Mouse (Mus musculus) splenic B cell, adult 2 months (primary cell): ENCODE measurements around the gene Hoxc9.

ENCODE experiments used
- DNase-seq: peaks from one replicate; pipeline ENCODE4 v3.0.0-alpha.2; 2011; ENCODE audit warnings: low read depth, low spot score
- H3K27me3 ChIP-seq: 2 replicates; pipeline ENCODE4 v1.6.1; 2012; ENCODE audit warnings: mild to moderate bottlenecking, low read length, moderate library complexity, mixed read lengths; ENCODE audit not compliant: control insufficient read depth, poor library complexity, insufficient read depth, severe bottlenecking
- H3K36me3 ChIP-seq: 2 replicates; pipeline ENCODE4 v1.6.1; 2012; ENCODE audit warnings: mild to moderate bottlenecking, low read length, moderate library complexity, mixed read lengths; ENCODE audit not compliant: control insufficient read depth, poor library complexity, insufficient read depth, severe bottlenecking

Hoxc9 gene

DNA sequence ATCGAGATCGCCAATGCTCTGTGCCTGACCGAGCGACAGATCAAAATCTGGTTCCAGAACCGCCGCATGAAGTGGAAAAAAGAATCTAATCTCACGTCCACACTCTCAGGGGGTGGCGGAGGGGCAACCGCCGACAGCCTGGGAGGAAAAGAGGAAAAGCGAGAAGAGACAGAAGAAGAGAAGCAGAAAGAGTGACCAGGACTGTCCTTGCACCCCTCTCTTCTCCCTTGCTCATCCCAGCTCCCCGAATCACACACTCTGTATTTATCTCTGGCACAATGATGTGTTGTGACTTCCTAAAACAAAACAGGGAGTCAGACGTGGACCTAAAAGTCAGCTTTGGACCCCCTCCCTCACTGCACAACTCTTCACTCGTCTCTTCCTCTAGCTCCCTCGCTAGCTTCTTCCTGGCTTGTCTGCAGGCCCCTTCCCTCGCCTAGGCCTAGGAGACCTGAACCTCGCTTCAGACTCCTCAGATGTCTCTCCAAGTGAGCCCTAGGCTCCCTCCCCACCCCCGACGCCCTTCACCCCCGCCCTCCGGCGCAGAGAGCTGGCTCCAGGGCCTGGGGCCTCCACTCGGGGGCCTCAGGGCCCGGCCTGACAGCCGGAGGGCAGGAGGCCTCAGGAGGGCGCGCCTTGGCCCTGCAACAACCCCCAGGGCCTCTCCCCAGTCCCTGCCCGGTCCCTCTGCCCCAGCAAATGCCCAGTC lies 34.8 kb downstream of the Hoxc9 start:
- Histone ChIP-seq H3K27me3 (no peaks in the 10 kb centered on the region; the same call in 1 of the 2 replicates), H3K36me3 (no peaks in the 10 kb centered on the region)
- DNase-seq = no peak

DNA sequence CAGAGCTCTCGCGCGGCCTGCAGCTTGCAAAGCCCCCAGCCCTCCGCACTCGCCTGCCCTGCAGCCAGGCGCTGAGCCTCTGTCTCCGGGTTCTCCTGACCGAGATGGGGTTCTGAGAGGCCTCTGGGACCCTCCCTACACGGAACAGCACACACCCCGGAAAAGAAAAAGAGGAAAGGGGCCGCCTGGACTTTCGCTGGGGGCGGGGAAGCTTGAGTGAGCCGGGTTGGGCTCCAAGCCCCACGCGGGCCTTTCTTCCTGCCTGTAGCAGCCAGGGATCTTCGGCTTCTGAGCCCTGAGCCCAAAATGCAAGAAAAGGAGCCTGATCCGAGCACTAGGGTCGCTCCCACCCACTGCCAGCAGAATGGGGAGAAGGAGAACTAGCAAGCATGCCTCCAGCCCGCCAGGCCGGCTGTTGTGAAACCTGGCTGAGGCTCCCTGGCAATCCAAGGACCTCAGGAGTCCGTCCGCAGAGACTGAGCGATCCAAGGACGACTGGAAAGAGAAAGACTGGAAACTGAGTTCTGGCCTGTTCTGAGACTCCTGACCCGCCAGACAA lies 35.8 kb downstream of the Hoxc9 start:
- no peaks in the 10 kb centered on the region; the same call in 1 of the 2 replicates for H3K27me3 ChIP-seq

DNA sequence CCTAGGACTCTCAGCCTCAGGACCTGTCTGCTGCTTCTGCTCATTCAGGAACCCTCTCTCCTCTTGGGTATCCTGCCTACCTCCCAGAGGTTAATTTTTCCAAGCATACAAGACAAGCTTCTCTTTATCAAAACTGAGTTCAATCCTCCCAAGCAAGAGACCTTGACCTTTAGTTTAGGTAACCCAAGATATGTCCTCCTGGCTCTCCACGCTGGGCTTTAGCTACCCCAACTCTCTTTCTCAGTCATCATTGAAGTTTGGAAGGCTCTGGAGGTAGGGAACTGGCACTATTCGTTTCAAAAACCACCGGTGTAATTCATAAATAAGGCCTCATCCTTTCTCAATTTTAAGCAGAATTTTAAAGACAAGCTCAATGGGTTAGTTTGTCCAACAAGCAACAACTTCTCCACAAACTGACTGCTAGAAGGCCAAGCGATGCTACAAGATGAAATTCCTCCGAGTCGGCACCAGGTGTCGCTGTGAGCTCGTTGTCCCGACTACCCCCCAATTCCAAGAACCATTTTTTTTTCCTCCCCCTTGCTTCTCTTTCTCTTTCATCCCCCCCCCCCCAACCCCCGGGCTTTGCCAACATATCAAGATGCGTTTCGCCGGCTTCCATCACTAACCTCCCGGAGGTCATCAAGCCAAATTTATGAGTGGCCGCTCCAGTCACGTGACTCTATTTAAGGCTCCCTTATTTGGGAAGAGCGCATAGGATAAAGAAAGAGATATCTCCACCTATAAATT lies 37.2 kb downstream of the Hoxc9 start:
- no peaks in the 10 kb centered on the region; the same call in 1 of the 2 replicates for H3K27me3 ChIP-seq
- peak; percentile 61 for DNase-seq
- no peaks in the 10 kb centered on the region for H3K36me3 ChIP-seq

More for the DNA sequence above, 35.8 kb downstream of the Hoxc9 start:
- H3K36me3 ChIP-seq = no peaks in the 10 kb centered on the region
- DNase-seq = no peak

DNA sequence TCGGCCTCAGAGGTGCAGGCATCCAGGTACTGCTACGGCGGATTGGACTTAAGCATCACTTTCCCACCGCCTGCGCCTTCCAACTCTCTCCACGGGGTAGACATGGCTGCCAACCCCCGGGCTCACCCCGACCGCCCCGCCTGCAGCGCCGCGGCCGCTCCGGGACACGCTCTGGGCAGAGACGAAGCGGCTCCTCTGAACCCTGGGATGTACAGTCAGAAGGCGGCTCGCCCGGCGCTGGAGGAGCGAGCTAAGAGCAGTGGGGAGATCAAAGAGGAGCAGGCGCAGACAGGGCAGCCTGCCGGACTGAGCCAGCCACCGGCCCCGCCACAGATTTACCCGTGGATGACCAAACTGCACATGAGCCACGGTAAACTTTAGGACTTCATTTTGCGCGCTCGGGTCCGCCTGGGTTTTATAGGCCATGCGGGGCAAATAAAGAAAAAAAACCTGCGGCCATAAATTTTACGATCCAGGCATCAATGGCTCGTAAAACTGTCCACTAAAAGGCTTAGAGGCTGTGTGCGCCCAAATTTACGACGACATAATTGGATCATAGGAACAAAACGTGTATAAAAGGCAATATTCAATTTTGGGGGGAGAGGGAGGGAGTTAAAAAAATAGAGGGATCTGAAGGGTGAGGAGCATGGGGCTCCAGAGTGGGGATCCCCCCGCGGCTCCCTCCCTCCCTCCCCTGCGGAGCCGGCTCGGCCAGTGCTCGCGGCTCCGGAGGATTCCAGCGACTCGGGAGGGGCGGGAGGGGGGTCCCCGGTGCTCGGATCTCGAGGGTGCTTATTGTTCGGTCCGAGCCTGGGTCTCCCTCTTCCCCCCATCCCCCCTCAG lies 38.1 kb downstream of the Hoxc9 start:
- H3K27me3 ChIP-seq = no peaks in the 10 kb centered on the region; the same call in 1 of the 2 replicates
- no peak for DNase-seq
- no peaks in the 10 kb centered on the region for H3K36me3 ChIP-seq

DNA sequence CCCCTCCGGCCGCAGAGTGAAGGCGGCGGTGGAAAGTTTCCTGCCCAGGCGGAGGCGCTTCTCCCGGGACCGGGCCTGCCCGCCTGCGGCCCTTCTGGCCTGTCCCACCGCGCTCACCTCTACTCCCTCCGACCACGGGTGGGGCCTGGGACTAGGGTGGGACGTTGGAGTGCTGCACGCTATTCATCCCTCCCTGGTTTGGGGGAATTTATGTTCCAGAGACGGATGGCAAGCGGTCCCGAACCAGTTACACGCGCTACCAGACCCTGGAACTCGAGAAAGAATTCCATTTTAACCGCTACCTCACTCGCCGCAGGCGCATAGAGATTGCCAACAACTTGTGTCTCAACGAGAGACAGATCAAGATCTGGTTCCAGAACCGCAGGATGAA lies 38.8 kb downstream of the Hoxc9 start:
- no peak for DNase-seq
- Histone ChIP-seq H3K36me3 (no peaks in the 10 kb centered on the region), H3K27me3 (no peaks in the 10 kb centered on the region; the same call in 1 of the 2 replicates)

DNA sequence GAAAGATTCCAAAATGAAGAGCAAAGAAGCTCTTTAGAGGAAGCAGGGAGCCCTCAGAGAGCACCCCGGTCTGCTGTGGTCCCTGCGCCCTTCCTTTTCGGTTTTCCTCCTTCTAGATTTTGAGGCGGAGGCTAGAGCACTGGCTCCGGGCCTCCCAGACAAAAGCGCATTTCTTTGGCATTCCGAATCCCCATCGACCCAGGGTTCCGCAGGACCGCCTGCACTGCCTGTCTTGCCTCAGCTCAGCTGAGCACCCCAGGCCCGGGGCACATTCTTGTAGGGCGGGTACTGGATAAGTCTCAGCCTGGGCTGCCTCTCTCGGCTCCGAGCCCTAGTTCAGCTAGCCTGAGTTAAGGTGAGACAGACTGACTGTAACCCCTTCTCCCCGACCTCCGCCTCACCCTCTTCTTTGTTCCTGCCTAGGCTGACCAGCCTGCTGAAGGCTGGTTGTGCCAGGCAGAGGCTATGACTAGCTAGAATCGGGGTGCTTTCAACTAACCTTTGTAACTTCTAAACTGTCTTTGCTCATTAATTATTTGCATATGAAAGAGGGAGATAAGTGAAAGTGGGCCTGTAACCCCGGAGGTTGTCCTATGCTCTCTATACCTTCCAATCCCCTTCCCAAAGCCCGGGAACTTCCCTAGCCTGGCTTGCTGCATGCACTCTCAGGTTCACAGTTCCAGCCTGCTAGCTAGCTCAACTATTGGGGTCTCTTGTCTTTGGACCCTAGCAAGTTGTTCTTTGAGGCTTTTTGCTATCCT lies 39.3 kb downstream of the Hoxc9 start:
- H3K27me3 ChIP-seq = no peaks in the 10 kb centered on the region; the same call in 1 of the 2 replicates
- H3K36me3 ChIP-seq = no peaks in the 10 kb centered on the region
- no peak for DNase-seq

DNA sequence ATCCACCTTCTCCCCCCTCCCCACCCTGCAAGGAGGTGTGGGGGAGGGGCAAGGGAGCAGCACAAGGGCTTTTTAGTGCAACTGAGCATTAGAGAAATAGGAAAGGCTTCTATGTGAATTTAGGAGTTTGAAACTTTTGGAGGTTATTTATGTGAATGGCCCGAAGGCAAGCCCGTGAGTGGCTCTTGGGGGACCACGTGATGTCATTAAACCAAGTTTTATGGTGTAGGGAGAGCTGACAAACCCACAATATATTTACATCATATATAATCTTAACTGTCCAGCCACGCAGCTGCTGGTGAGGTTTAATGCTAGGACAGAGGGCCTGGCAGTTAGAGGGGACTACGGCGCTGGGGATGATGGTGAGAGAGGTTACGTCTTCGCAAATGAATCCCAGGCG lies 42.4 kb downstream of the Hoxc9 start, which contains the start of gene Hoxc4:
Gene Hoxc4, plus strand, starts transcription at position 299 of the 400 bp plus-strand sequence.
- DNase-seq = no peak
- no peaks in the 10 kb centered on the region for H3K36me3 ChIP-seq
- peaks cover 5% of the 10 kb centered on the region for H3K27me3 ChIP-seq

DNA sequence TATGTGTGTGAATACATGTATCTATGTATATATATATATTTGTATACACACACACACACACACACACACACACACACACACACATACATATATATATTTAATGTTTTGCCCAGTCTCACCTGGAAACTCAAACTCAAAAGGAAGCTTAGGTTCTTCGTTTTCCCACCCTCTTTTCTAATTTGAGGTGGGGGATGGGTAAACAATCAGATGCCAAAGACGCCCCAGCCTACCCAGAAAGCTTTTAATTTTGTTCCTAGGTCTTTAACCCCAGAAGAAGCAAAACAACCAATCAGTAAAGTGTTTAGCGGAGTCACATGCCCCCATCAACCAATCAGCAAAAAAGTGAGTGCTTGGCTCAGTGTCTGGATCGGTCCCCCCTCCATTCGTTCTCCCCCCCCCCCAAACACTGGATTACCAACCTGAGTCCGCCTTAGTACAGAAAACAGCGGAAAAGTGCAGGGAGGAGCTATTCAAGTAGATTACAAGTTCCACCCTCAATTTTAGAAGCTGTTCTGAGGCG lies 44.7 kb downstream of the Hoxc9 start:
- H3K36me3 ChIP-seq = no peaks in the 10 kb centered on the region
- DNase-seq = no peak
- H3K27me3 ChIP-seq = peaks cover 5% of the 10 kb centered on the region

DNA sequence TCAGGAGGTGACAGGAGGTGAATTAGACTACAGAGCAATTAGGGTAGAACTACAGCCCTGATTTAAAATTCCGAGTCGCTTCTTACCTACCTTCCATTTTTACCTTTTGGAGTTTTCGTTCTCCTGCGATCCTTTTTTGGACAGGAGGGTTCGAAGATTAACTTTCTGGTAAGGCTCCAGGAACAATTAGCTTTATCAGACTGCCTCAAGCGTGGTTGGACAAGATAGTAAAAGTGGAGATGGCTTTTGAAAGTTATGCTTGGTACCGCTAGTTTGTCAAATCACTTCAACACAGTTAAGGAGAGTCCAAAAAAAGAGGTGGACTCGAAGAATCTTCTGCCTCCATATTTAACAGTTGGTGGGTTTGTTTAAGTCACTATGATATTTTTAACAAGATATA lies 45.3 kb downstream of the Hoxc9 start:
- no peak for DNase-seq
- Histone ChIP-seq H3K36me3 (no peaks in the 10 kb centered on the region), H3K27me3 (peaks cover 5% of the 10 kb centered on the region)

DNA sequence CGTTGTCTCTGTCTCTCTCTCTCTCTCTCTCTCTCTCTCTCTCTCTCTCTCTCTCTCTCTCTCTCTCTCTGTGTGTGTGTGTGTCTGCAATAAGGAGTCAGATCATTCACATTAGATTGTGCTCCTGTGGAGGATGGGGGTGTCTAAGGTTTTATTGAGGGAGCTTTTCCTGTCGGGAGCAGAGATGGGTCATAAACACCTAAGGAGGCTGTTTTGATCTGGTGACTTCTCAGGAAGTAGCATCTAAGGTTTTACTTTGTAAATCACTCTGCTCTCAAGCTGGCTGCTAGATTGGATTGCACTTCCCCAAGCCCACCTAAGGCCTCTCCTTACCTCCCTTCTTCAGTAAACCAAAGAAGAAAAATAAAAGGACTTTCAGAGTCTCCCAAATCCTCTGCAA lies 47.9 kb downstream of the Hoxc9 start:
- no peak for DNase-seq
- H3K36me3 ChIP-seq = no peaks in the 10 kb centered on the region
- H3K27me3 ChIP-seq = peaks cover 5% of the 10 kb centered on the region

DNA sequence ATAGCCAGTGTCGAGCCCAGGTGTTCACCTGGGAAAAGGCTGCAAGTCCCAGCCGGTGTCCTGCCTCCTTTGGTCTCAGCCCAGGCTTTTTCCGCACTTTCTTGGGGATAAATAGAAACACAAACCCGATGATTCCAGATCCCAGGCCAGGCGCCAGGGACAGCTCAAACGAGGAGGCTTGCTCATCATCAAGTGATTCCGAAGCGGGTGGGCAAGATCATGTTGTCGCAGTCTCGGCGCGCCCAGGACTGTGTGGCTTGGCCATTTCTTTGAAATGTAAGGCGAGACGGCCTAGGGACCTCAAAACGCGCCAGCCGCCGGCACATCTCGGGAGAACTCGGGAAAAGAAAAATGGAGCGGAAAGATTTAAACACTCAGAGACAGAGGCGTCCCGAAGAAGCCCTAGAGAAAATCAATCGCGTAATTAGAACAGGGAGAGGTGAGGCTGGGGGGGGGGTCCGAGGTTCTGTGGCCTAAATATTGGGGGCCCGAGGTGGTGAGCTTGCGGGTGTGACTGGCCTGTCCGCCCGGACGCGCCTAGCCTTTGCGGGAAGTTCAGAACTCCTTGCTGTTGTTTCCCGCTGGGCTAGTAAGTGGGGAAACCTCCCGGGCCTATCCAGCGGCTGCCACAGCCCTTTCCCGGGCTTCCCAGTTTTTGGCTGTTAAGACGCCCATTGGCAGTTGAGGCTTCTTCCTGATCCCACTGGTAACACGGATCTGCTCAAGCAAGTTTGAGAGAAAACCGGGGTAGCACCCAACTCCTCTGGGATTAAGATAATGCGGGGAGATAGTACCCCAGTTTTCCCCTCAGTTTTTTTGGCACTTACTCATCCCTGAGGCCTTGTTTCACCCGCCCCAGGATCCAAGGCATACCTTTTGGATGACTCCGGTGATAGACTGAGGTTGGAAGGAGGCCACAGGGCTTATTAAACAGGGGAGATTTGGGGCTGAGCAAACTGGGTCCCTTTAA lies 51.3 kb downstream of the Hoxc9 start:
- no peaks in the 10 kb centered on the region for H3K36me3 ChIP-seq
- DNase-seq = no peak
- H3K27me3 ChIP-seq = no peaks in the 10 kb centered on the region; the same call in none of the 2 replicates

DNA sequence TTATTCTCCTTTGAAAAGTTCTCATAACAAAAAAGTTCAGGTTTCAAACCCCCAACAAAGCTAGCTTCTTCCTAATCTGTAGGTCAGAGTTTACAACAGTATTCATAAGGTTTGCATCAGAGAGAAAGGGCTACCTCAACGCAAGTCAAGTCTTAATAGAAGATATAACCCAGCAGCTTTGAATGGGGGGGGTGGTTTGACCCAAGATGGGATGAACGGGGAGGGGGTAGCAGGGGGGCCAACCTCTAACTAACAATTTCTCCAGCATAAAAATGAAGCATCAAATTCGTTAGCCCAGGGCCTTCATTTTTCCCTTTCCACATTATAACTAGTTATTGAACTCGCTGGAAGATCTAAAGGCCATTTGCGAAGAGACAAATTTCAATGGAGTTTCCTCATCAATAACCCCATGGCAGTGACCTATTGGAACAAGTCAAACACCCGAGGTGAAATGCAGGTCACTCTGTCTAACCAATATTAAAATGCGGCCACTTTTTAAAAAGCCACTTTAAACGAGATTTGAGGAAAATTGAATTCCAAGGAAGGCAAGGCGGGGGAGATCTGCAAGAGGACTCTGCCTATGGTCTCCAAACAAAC lies 52.8 kb downstream of the Hoxc9 start:
- H3K36me3 ChIP-seq = no peaks in the 10 kb centered on the region
- H3K27me3 ChIP-seq = no peaks in the 10 kb centered on the region; the same call in none of the 2 replicates
- DNase-seq = no peak
